Mouse (Mus musculus) adrenal gland, adult 8-10 months (tissue): ENCODE measurements around the gene Ankrd28. TPM values are rescaled to one million over a fixed set of nuclear protein-coding genes. Genes with fewer than 3 reads are reported as not detected.

ENCODE experiments used
- DNase-seq: peaks from one replicate; pipeline ENCODE4 v3.0.0; 2022
- total RNA-seq, 4 experiments: library from RNA; stranded (reverse); gene quantifications; 2 replicates each; pipeline ENCODE4 v1.2.4; 2022

The Ankrd28 gene
- total RNA-seq, 4 experiments from 2014 or later = 18.5 to 30.1 (median 22.4) TPM

GRCm38 (mm10) chr14:31709343-31709742 lies 121.1 kb downstream of the Ankrd28 start:
- no peak for DNase-seq

DNA sequence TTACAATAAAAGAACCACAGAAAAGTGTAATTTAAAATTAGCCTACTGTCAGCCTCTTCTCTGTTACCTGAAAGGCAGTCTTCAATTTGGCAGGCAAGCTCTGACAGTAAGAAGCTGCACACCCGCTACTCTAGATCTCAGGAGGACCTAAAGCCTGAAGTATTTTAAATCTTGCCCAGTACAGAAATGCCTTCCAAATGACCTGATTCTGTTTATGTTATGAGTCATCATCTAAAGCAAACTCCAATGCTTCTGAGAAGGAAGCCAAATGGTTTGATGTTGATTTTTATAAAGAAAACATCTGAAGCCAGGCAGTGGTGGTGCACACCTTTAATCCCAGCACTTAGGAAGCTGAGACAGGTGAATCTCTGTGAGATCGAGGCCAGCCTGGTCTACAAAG lies 130.1 kb downstream of the Ankrd28 start:
- DNase-seq = no peak

DNA sequence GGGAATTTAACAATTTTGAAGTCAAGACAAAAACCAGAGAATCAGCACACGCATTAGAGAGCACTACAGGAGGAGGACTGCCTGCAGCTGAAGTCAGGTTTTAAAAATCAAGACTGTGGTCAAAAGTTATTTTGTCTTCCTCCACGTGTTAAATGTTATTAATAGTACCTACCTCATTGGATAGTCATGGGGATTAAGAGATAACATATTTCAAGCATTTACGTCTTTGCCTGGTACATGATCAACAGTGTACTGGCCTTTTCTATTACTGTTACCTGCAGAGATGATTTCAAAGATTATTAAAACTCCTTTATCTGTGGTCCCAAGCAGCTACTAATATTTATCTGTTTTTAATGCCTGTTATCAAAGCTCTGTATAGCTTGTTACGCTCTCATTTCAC lies 132.7 kb downstream of the Ankrd28 start:
- DNase-seq = no peak

DNA sequence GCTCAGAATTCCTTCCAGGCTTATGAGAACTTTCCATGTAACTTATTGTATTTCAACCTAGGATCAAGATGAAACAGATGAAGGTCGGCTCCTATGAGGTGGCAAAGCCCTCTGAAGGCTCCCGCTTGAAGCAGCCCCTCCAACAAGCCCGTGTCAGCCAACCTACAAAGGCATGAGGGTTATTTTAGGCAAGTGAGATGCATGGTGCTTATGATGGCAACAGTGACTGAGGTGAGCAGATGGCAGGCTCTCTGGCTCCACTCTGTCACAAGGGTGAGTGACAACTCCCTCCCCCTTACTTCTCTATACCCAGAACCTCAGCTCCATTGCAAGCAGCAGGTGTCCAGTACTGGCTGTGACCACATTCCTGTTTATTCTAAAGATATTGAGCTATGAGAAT lies 133.1 kb downstream of the Ankrd28 start:
- DNase-seq = no peak

- DNase-seq = no peak
Observed at GRCm38 (mm10) chr14:31696985-31697303, 133.5 kb downstream of the Ankrd28 start.

GRCm38 (mm10) chr14:31696206-31696984 lies 134.1 kb downstream of the Ankrd28 start:
- DNase-seq = no peak

- DNase-seq = no peak
Observed at GRCm38 (mm10) chr14:31692536-31692935, 137.9 kb downstream of the Ankrd28 start.

DNA sequence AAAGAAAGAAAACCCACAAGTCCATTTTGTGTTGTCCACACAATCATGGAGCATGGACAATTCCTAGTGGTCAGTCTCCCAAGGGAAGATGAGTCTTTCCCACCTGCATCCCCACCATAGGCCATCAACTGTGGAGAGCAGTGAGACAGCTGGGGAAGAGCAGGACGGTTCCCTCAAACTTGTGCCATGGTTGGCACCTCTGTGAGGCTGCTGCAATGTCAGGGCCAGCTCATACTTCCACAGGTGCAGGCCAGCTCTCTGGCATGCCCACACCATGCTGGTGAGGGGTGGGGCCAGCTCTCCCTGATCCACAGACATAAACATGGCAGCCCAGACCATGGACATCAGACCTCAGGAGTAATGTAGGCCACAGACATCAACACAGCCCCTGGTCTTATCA lies 144.2 kb downstream of the Ankrd28 start:
- DNase-seq = no peak

DNA sequence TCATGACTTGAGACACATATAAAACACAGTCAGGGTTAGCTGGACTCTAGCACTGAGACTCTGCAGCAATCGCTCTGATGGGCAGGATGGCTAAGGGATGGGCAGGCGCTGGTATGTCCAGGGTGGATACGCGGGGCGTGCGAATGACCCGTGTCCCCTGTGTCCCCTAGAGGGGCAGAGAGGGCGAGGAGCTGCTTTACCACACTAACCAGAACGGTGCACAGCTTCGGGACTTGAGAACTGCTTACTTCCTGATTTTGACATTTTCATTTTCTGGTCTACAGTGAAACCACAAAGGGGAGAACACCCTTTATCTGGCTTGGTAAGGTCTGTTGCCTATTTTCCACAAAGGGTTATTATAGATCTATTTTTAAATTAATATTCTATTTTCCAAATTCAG lies 144.8 kb downstream of the Ankrd28 start:
- no peak for DNase-seq

DNA sequence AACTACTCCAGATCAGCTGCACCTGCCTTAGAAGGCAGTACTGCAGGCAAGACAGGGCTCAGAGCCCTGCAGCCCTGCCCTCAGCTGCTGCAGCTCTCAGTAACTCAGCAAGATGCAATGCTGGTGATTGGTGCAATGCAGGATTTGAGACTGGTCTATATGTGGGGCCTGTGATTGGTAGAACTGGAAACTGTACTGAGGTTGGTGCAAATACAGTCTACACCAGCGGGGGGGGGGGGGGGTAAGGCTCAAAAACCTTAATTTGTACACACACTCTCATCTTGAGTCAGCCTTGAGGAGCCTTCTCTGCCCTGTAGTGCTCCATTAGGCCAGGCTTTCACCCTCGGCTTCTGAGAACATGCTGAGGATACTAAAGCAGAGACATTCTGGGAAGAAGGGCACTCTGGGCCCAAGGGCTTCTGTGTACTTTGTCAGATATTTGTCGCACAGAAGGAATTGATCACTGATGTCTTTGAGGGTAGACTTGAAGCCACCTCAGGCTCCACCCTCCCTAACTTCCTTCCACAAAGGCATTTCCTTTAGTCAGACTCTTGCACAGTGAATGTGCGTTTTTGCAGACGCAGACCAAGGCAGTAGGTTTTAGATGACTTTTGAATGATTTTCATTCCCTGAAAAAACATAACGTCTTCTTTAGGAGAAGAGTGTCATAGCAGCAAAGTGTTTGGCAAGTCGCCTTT lies 146.0 kb downstream of the Ankrd28 start:
- DNase-seq = no peak

- DNase-seq = no peak
Observed at GRCm38 (mm10) chr14:31683610-31684009, 146.8 kb downstream of the Ankrd28 start.

GRCm38 (mm10) chr14:31681931-31682555 lies 148.4 kb downstream of the Ankrd28 start:
- no peak for DNase-seq

- no peak for DNase-seq
Observed at GRCm38 (mm10) chr14:31681291-31681690, 149.2 kb downstream of the Ankrd28 start.

- DNase-seq = no peak
Observed at GRCm38 (mm10) chr14:31680656-31681055, 149.8 kb downstream of the Ankrd28 start.

DNA sequence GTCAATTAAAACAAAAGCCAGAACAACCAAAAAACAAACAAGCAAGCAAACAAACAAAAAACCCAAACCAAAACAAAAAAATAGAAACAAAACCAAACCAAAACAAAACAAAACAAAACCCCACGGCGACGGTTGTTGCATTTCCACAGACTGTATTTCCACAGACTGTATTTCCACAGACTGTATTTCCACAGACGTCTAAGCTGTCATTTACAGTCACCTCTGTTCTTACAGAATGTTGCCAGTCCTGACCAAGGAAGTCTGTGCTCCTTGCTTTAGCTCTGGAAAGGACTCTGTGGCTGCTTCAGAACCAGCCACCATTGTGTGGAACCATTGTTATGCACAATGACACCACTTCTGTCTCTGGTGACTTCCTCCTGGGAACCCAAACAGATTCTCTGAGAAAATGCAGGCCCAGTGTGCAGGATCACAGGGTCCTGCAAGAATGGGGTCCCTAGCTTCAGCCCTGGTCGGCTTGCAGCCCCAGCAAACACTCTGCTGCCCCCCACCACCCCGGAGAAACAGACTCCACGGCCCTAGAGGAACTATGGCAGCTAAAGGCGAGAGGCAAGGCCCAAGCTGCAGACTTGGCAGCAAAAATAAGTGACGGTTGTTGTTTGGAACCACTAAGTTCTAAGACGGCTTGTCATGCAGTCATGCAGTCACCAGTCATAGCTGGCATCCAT lies 158.7 kb downstream of the Ankrd28 start:
- no peak for DNase-seq

GRCm38 (mm10) chr14:31669642-31670490 lies 160.6 kb downstream of the Ankrd28 start:
- no peak for DNase-seq

DNA sequence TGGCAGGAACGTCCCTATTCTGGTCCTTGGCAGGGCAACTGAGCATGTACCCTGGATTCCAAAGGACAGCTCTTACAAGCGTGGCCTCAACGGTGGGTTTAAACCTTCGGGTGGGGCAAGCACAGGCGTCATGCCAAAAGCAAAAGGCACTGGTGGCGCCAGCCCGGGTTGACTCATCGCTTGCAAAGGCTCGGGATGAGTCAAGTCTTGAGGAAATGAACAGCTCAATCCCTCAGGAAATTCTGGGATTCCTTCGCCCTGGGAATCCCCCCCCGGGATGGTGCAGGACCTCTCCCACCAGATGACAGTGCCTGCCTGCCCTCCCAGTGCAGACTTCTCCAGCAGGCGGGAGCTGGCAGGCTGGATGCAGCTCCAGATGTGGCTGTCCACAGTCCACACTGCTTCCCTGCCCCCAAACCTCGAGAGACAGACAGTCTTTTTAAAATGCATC lies 161.3 kb downstream of the Ankrd28 start:
- peak; percentile 84 for DNase-seq

DNA sequence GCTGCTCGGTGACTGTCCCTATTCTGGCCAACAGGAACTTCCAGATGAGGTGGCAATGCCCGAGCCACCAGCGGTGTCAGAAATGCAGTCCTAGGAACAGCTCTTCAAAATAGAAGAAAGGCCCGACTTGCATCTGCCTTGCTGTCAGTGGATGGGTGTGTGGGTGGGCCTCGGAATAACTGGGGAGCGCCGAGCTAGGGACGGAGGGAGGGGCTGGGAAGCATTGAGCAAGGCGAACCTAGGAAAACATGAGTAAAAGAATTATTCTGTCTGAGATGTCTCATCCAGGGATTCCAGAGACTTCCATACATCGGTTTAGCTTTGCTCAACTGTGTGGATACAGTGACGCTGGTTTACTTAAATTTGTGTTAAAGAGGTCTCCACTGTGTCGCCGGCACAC lies 162.1 kb downstream of the Ankrd28 start:
- no peak for DNase-seq

- no peak for DNase-seq
Observed at GRCm38 (mm10) chr14:31667741-31668140, 162.7 kb downstream of the Ankrd28 start.

DNA sequence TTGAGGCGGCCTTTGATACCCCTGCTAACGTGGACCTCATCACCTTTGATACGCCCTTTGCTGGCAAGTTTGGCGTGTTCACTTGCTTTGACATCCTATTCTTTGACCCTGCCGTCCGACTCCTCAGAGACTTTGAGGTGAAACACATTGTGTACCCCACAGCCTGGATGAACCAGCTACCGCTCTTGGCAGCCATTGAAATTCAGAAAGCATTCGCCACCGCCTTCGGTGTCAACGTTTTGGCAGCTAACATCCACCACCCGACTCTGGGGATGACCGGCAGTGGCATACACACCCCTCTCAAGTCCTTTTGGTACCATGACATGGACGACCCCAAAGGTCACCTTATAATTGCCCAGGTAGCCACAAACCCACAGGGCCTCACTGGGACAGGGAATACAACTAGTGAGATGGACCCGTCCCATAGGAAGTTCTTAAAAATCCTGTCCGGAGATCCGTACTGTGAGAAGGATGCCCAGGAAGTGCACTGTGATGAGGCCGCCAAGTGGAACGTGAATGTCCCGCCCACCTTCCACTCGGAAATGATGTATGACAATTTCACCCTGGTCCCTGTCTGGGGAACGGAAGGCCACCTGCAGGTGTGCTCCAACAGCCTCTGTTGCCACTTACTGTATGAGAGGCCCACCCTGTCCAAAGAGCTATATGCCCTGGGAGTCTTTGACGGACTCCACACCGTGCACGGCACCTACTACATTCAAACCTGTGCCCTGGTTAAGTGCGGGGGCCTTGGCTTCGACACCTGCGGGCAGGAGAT lies 163.3 kb downstream of the Ankrd28 start:
- DNase-seq = no peak

DNA sequence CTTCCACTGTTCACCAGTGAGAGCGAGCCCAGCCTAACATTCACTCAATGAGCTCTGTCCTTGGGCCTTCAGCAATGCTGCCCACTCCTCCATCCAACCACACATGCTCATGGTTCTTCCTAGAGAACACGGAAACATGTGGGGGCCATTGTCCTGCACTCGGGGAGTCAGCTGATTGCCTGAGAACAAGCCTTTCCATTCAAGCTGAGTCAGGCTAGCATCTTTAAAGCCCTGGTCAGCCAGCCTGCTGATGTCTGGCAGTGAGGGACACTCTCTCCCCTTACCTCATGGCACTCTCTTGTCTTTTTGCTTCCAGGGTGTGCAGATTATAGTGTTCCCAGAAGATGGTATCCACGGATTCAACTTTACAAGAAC lies 164.9 kb downstream of the Ankrd28 start:
- no peak for DNase-seq
